Mouse (Mus musculus) hindbrain, embryonic 14.5 days (tissue): ENCODE data around the gene Tanc1. TPM values are rescaled to one million over a fixed set of nuclear protein-coding genes. Genes with fewer than 3 reads are reported as not detected.
A peak's percentile ranks its signal among the peaks of the same experiment; 100 is the strongest.

Source experiments
- ATAC-seq: fragments of 200-750 bp; cut with Nextera tagmentation; 2 replicates; pipeline ENCODE4 v1.8.0; 2017; ENCODE audit warnings: moderate number of reproducible peaks, mild to moderate bottlenecking, moderate TSS enrichment, moderate library complexity; ENCODE audit not compliant: low FRiP score
- DNase-seq: peaks from one replicate; pipeline ENCODE4 v3.0.0-alpha.2; 2015; ENCODE audit warnings: low spot score
- H3K27ac ChIP-seq: fragments of 300-500 bp; sonication (generic); 2 replicates; pipeline ENCODE4 v1.5.1; 2014; ENCODE audit warnings: mild to moderate bottlenecking, moderate library complexity
- H3K27me3 ChIP-seq: fragments of 300-500 bp; sonication (generic); 2 replicates; pipeline ENCODE4 v1.6.1; 2014; ENCODE audit warnings: mild to moderate bottlenecking, low read length, mixed read lengths; ENCODE audit not compliant: control insufficient read depth, insufficient read depth
- H3K36me3 ChIP-seq: fragments of 300-500 bp; sonication (generic); replicated peaks from 2 replicates; pipeline ENCODE4 v1.6.1; 2014; ENCODE audit not compliant: control insufficient read depth, insufficient read depth
- H3K4me1 ChIP-seq: fragments of 300-500 bp; sonication (generic); replicated peaks from 2 replicates; pipeline ENCODE4 v1.6.1; 2014; ENCODE audit warnings: antibody characterized with exemption, low read length, mixed read lengths; ENCODE audit not compliant: control insufficient read depth, insufficient read depth
- H3K4me2 ChIP-seq: fragments of 300-500 bp; sonication (generic); replicated peaks from 2 replicates; pipeline ENCODE4 v1.6.1; 2014; ENCODE audit warnings: mild to moderate bottlenecking, moderate library complexity
- H3K4me3 ChIP-seq: fragments of 300-500 bp; sonication (generic); replicated peaks from 2 replicates; pipeline ENCODE4 v1.5.1; 2014; ENCODE audit warnings: mild to moderate bottlenecking, low read length
- H3K9ac ChIP-seq: fragments of 300-500 bp; sonication (generic); 2 replicates; pipeline ENCODE4 v1.6.1; 2014
- H3K9me3 ChIP-seq: fragments of 300-500 bp; sonication (generic); 2 replicates; pipeline ENCODE4 v1.6.1; 2016; ENCODE audit warnings: low read length; ENCODE audit not compliant: control insufficient read depth
- WGBS: fragments of 180-500 bp; shearing (Covaris S2); extraction: QIAGEN DNeasy Blood & Tissue Kit; methylation state at CpG from one replicate; pipeline ENCODE4 v1.1.7; 2014; 5-methylcytosine and 5-hydroxymethylcytosine counted together
- polyA plus RNA-seq: library from polyadenylated mRNA; unstranded; fragments of >200 nt; fragmentation: Nextera tagmentation; extraction: Ambion mirVana; gene quantifications from 2 replicates; pipeline ENCODE4 v1.2.1, GENCODE M21; 2014

Gene Tanc1
- polyA plus RNA-seq, 1 experiment from 2014 or later = 7.9 TPM

- 34% methylated on average over 7 of the region's 7 CpGs for WGBS
- no peak overlapping the region for H3K4me3 ChIP-seq
- no peaks in the 10 kb centered on the region for H3K9me3 ChIP-seq
- peak; percentile 40 for DNase-seq
- H3K27me3 ChIP-seq = no peaks in the 10 kb centered on the region
- H3K36me3 ChIP-seq = no peaks in the 10 kb centered on the region
- no peak for ATAC-seq
- H3K27ac ChIP-seq = no peak overlapping the region
- H3K9ac ChIP-seq = no peak overlapping the region
- no peaks in the 10 kb centered on the region for H3K4me1 ChIP-seq
- no peak overlapping the region for H3K4me2 ChIP-seq
These were observed 18.4 kb upstream of the Tanc1 start for GRCm38 (mm10) chr2:59593341-59593902.

DNA sequence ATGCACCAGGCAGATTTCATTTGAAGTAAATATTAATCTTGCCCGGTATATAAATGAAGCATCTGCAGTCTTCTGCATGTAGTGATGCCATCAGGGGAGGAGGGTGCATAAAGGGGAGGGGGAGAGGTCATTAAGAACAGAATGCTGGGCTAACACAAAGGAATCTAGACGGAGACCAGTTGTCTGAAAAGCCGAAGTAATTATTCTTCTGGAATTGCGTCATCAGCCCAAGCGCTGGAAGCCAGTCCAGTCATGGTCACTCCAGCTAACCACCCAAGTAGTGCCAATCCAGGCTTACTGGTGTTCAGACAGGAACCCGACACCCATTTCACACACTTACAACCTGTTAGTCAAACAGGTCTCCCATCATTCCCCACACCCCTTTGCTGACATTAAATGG is 17.7 kb upstream of the Tanc1 start:
- Histone ChIP-seq H3K4me1 (no peaks in the 10 kb centered on the region), H3K27me3 (no peaks in the 10 kb centered on the region), H3K4me2 (no peak overlapping the region), H3K36me3 (no peaks in the 10 kb centered on the region), H3K9ac (no peak overlapping the region), H3K9me3 (no peaks in the 10 kb centered on the region), H3K27ac (no peak overlapping the region), H3K4me3 (no peak overlapping the region)
- ATAC-seq = no peak
- no peak for DNase-seq
- WGBS = 55% methylated on average over 6 of the region's 6 CpGs

DNA sequence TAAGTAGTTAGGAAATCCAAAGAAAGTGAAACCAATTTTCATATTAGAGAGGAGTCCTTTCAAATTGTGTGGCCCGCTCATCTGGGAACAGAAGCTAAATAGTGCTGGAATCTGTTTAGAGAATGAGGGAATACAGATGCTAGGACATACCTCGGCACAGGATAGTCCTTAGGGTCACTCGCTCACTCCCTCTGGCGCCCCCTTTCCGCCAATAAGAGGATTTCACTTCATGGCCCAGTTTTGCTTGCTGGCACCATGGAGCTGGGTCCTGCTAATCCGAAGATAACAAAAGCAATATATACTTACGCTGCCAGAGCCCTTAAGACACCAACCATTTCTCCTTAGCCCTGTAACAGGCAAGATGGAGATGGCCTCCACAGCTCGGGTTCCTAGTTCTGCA is 15.3 kb upstream of the Tanc1 start:
- 65% methylated on average over 8 of the region's 8 CpGs for WGBS
- Histone ChIP-seq H3K9ac (no peak overlapping the region), H3K9me3 (no peaks in the 10 kb centered on the region), H3K4me2 (no peak overlapping the region), H3K27me3 (no peaks in the 10 kb centered on the region), H3K36me3 (no peaks in the 10 kb centered on the region), H3K4me3 (no peak overlapping the region), H3K27ac (no peak overlapping the region), H3K4me1 (no peaks in the 10 kb centered on the region)
- DNase-seq = no peak
- ATAC-seq = no peak

GRCm38 (mm10) chr2:59598286-59598685 is 13.6 kb upstream of the Tanc1 start:
- Histone ChIP-seq H3K27ac (no peak overlapping the region), H3K9ac (no peak overlapping the region), H3K36me3 (no peaks in the 10 kb centered on the region), H3K27me3 (no peaks in the 10 kb centered on the region), H3K4me1 (no peaks in the 10 kb centered on the region), H3K9me3 (no peaks in the 10 kb centered on the region), H3K4me2 (no peak overlapping the region), H3K4me3 (no peak overlapping the region)
- no peak for ATAC-seq
- no peak for DNase-seq
- WGBS = 90% methylated on average over 6 of the region's 6 CpGs

DNA sequence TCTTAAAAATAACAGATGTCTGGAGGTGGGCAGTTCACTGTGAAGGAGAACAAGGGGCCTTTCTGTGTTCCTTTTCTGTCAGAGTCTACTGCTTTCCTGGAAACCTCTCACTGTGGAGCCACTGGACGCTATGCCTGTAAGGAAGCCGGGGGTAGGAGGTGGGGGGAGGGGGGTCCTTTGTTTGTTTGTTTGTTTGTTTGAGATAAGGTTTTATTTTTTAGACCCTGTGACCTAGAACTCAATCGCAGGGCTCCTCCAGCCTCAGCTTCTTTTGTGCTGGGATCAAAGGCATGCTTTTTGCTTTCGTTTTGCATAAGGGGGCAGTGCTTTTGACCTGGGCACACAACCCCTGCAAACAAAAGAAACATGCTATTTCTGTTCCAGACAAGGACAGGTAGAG is 12.9 kb upstream of the Tanc1 start:
- no peak for ATAC-seq
- DNase-seq = no peak
- Histone ChIP-seq H3K27ac (no peak overlapping the region), H3K9me3 (no peaks in the 10 kb centered on the region), H3K9ac (no peak overlapping the region), H3K4me2 (no peak overlapping the region), H3K4me1 (no peaks in the 10 kb centered on the region), H3K36me3 (no peaks in the 10 kb centered on the region), H3K4me3 (no peak overlapping the region), H3K27me3 (no peaks in the 10 kb centered on the region)
- 20% methylated on average over 4 of the region's 4 CpGs for WGBS

- no peak overlapping the region for H3K27ac ChIP-seq
- no peak for DNase-seq
These were observed 12.3 kb upstream of the Tanc1 start for GRCm38 (mm10) chr2:59599338-59600111.

GRCm38 (mm10) chr2:59600123-59600840 is 11.6 kb upstream of the Tanc1 start:
- H3K36me3 ChIP-seq = no peaks in the 10 kb centered on the region
- H3K4me3 ChIP-seq = no peak overlapping the region
- H3K9me3 ChIP-seq = no peaks in the 10 kb centered on the region
- no peaks in the 10 kb centered on the region for H3K27me3 ChIP-seq
- DNase-seq (no peak), ATAC-seq (0 out of 2 replicates have a peak, but pooled peaks have one; percentile 27)
- no peak overlapping the region for H3K27ac ChIP-seq
- no peak overlapping the region for H3K4me2 ChIP-seq
- no peaks in the 10 kb centered on the region for H3K4me1 ChIP-seq
- WGBS = 74% methylated on average over 19 of the region's 19 CpGs
- H3K9ac ChIP-seq = no peak overlapping the region

More at GRCm38 (mm10) chr2:59599338-59600111, 12.3 kb upstream of the Tanc1 start:
- Histone ChIP-seq H3K4me3 (no peak overlapping the region), H3K9me3 (no peaks in the 10 kb centered on the region), H3K36me3 (no peaks in the 10 kb centered on the region), H3K9ac (no peak overlapping the region), H3K4me1 (no peaks in the 10 kb centered on the region), H3K27me3 (no peaks in the 10 kb centered on the region), H3K4me2 (no peak overlapping the region)
- ATAC-seq = peak; percentile 60; the same call in 1 of the 2 replicates
- 33% methylated on average over 7 of the region's 7 CpGs for WGBS

- H3K9ac ChIP-seq = no peak overlapping the region
- no peak for ATAC-seq
- no peaks in the 10 kb centered on the region for H3K4me1 ChIP-seq
- no peaks in the 10 kb centered on the region for H3K9me3 ChIP-seq
- 86% methylated on average over 2 of the region's 2 CpGs for WGBS
- DNase-seq = no peak
- H3K4me3 ChIP-seq = no peak overlapping the region
- H3K27ac ChIP-seq = no peak overlapping the region
- H3K4me2 ChIP-seq = no peak overlapping the region
- H3K27me3 ChIP-seq = no peaks in the 10 kb centered on the region
- no peaks in the 10 kb centered on the region for H3K36me3 ChIP-seq
These were observed 10.9 kb upstream of the Tanc1 start for GRCm38 (mm10) chr2:59600980-59601379.

DNA sequence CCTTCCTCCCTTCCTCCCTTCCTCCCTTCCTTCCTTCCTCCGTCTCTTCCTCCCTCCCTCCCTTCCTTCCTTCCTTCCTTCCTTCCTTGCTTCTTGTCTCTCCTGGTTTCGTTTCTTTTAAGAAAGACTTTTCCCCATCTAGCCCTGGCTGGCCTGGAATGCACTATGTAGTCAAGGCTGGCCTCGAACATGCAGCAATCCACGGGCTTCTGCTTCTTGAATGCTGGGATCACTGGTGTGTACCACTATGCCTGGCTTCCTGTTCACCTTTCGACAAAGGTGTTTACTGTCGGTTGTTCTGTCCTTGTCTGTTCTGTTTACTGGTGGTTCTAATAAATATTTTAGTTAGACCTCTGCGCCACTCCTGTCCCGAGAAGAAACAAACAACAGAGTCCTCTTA is 10.4 kb upstream of the Tanc1 start:
- Histone ChIP-seq H3K27me3 (no peaks in the 10 kb centered on the region), H3K9me3 (no peaks in the 10 kb centered on the region), H3K27ac (no peak overlapping the region), H3K4me3 (no peak overlapping the region), H3K4me2 (no peak overlapping the region), H3K9ac (no peak overlapping the region), H3K36me3 (no peaks in the 10 kb centered on the region), H3K4me1 (no peaks in the 10 kb centered on the region)
- ATAC-seq (no peak), DNase-seq (no peak)
- 91% methylated on average over 8 of the region's 8 CpGs for WGBS
